Mouse (Mus musculus) neural tube, embryonic 13.5 days (tissue): ENCODE measurements around the gene Prrt1. TPM values are rescaled to one million over a fixed set of nuclear protein-coding genes. Genes with fewer than 3 reads are reported as not detected.

Experiments used
- ATAC-seq: fragments of 200-750 bp; cut with Nextera tagmentation; 2 replicates; pipeline ENCODE4 v1.8.0; 2017; ENCODE audit warnings: low read depth, mild to moderate bottlenecking, moderate TSS enrichment, moderate library complexity
- H3K27ac ChIP-seq: fragments of 300-500 bp; sonication (generic); replicated peaks from 2 replicates; pipeline ENCODE4 v1.5.1; 2015; ENCODE audit warnings: moderate library complexity, mild to moderate bottlenecking, inconsistent platforms
- H3K27me3 ChIP-seq: fragments of 300-500 bp; sonication (generic); 2 replicates; pipeline ENCODE4 v1.6.1; 2015; ENCODE audit warnings: mild to moderate bottlenecking, inconsistent platforms
- H3K36me3 ChIP-seq: fragments of 300-500 bp; sonication (generic); 2 replicates; pipeline ENCODE4 v1.6.1; 2015; ENCODE audit warnings: mild to moderate bottlenecking, inconsistent platforms
- H3K4me1 ChIP-seq: fragments of 300-500 bp; sonication (generic); replicated peaks from 2 replicates; pipeline ENCODE4 v1.6.1; 2015; ENCODE audit warnings: inconsistent platforms
- H3K4me2 ChIP-seq: fragments of 300-500 bp; sonication (generic); 2 replicates; pipeline ENCODE4 v1.6.1; 2015; ENCODE audit warnings: inconsistent platforms, mild to moderate bottlenecking, moderate library complexity
- H3K4me3 ChIP-seq: fragments of 300-500 bp; sonication (generic); 2 replicates; pipeline ENCODE4 v1.5.1; 2015; ENCODE audit warnings: mild to moderate bottlenecking, inconsistent platforms
- H3K9ac ChIP-seq: fragments of 300-500 bp; sonication (generic); 2 replicates; pipeline ENCODE4 v1.6.1; 2015; ENCODE audit warnings: moderate library complexity, mild to moderate bottlenecking, inconsistent platforms
- H3K9me3 ChIP-seq: fragments of 300-500 bp; sonication (generic); 2 replicates; pipeline ENCODE4 v1.6.1; 2016; ENCODE audit warnings: inconsistent platforms
- WGBS: fragments of 180-500 bp; shearing (Covaris S2); methylation state at CpG from one replicate; pipeline ENCODE4 v1.1.7; 2015; 5-methylcytosine and 5-hydroxymethylcytosine counted together
- polyA plus RNA-seq: library from polyadenylated mRNA; unstranded; fragments of >200 nt; fragmentation: Nextera tagmentation; extraction: Ambion mirVana; gene quantifications from 2 replicates; pipeline ENCODE4 v1.2.1, GENCODE M21; 2015

Prrt1 gene
- 3.8 and 4.2 TPM in 2 replicates for polyA plus RNA-seq

DNA sequence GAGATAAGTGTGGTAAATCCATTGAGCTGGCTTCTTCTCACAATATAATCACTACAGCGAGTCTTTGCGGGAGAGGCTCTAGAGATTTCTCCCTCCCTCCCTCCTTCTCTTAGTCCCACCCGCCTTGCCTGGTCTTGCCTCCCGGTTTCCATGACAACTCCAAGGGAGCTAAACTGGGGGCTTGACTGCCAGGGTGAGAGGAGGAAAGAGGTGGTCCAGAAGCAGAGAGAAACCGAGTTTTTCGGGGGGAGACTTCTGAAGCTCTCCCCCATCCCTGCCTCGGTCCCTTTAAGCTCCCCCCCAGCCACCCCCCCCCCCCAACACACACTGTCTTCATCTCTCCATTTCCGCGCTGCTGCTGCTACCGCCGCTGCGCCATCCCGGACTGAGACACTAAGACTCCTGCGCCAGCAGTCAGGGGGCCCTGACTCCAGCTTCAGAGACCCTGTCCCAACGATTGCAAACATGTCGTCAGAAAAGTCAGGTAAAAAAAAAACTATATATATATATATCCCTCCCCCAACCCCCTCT is at the start of gene Prrt1:
Prrt1 (plus strand) TSS at position 313 of the 531 bp plus-strand sequence.
- ATAC-seq = peak; percentile 19; the same call in 1 of the 2 replicates
- 2% methylated on average over 16 of the region's 16 CpGs for WGBS
- H3K27ac ChIP-seq = peak within 1 kb of the TSS; percentile 94
- H3K4me2 ChIP-seq = peak within 1 kb of the TSS; percentile 75
- H3K27me3 ChIP-seq = peaks cover 47% of the 10 kb centered on the region
- H3K4me1 ChIP-seq = peaks cover 61% of the 10 kb centered on the region
- no peaks in the 10 kb centered on the region for H3K9me3 ChIP-seq
- H3K9ac ChIP-seq = peak within 1 kb of the TSS; percentile 80
- H3K36me3 ChIP-seq = peaks cover 5% of the 10 kb centered on the region; the same call in 1 of the 2 replicates
- peak within 1 kb of the TSS; percentile 74 for H3K4me3 ChIP-seq

DNA sequence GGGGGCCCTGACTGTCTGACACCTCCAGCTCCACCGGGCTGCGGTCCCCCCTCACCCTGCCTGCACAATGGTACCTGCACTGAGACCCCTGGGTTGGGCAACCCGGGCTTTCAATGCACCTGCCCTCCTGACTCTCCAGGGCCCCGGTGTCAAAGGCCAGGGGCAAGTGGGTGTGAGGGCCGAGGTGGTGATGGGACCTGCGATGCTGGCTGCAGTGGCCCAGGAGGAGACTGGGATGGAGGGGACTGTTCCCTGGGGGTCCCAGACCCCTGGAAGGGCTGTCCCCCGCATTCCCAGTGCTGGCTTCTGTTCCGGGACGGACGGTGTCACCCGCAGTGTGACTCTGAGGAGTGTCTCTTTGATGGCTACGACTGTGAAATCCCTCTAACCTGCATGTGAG is 46.8 kb upstream of the Prrt1 start:
- ATAC-seq = no peak
- Histone ChIP-seq H3K27ac (no peak overlapping the region), H3K4me2 (no peak overlapping the region), H3K4me3 (no peak overlapping the region), H3K9me3 (no peaks in the 10 kb centered on the region), H3K27me3 (no peaks in the 10 kb centered on the region), H3K36me3 (no peaks in the 10 kb centered on the region), H3K4me1 (peaks cover 16% of the 10 kb centered on the region), H3K9ac (no peak overlapping the region)
- WGBS = 83% methylated on average over 12 of the region's 12 CpGs

DNA sequence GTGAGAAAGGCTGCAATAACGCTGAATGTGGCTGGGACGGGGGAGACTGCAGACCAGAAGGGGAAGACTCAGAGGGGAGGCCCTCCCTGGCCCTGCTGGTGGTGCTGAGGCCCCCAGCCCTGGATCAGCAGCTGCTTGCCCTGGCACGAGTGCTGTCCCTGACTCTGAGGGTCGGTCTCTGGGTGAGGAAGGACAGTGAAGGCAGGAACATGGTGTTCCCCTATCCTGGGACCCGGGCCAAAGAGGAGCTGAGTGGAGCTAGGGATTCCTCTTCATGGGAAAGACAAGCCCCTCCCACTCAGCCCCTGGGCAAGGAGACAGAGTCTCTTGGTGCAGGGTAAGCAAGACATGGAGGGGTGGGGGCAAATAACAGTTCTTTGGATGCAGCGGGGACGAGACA is 45.9 kb upstream of the Prrt1 start:
- peaks cover 23% of the 10 kb centered on the region for H3K4me1 ChIP-seq
- no peaks in the 10 kb centered on the region for H3K36me3 ChIP-seq
- WGBS = 70% methylated on average over 7 of the region's 7 CpGs
- no peaks in the 10 kb centered on the region for H3K9me3 ChIP-seq
- no peak overlapping the region for H3K4me3 ChIP-seq
- no peaks in the 10 kb centered on the region for H3K27me3 ChIP-seq
- no peak overlapping the region for H3K27ac ChIP-seq
- no peak for ATAC-seq
- no peak overlapping the region for H3K9ac ChIP-seq
- no peak overlapping the region for H3K4me2 ChIP-seq

DNA sequence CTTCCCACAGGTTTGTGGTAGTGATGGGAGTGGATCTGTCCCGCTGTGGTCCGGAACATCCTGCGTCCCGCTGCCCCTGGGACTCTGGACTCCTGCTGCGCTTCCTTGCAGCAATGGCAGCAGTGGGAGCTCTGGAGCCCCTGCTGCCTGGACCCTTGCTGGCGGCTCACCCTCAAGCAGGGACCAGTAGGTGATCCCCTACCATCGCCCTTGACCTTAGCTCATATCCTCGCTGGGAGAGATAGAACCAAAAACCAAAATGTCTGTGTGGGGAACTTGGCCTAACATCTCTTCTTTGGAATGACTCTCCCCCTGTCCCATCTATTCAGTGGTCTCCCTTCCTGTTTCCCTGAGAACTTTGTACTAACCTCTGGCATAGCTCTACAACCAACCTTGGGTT is 45.5 kb upstream of the Prrt1 start:
- no peaks in the 10 kb centered on the region for H3K36me3 ChIP-seq
- H3K4me1 ChIP-seq = peaks cover 27% of the 10 kb centered on the region
- no peak overlapping the region for H3K4me2 ChIP-seq
- no peak overlapping the region for H3K27ac ChIP-seq
- 91% methylated on average over 8 of the region's 8 CpGs for WGBS
- no peak overlapping the region for H3K9ac ChIP-seq
- no peak for ATAC-seq
- H3K4me3 ChIP-seq = no peak overlapping the region
- H3K27me3 ChIP-seq = no peaks in the 10 kb centered on the region
- H3K9me3 ChIP-seq = no peaks in the 10 kb centered on the region

DNA sequence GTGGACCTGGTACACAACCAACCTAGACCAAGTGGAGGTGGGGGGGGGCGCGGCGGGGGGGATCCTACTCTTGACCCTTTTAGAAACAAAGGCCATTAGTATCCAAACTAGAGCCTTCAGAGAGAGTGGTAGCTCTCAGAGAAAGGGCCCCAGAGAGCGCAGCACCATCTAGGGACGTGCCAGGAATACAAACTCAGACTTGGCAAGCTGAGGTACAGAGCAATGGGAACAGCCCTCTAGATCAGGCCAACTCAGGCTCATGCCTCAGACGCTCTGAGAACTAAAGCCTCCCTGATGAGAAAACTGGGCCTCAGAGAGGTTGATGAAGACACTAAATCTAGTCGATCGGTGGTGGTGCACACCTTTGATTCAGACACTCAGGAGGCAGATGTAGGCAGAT is 44.2 kb upstream of the Prrt1 start:
- no peak for ATAC-seq
- Histone ChIP-seq H3K9me3 (no peaks in the 10 kb centered on the region), H3K4me2 (no peak overlapping the region), H3K9ac (no peak overlapping the region), H3K27me3 (no peaks in the 10 kb centered on the region), H3K4me1 (peaks cover 40% of the 10 kb centered on the region), H3K4me3 (no peak overlapping the region), H3K36me3 (no peaks in the 10 kb centered on the region), H3K27ac (peak overlapping the region; percentile 98)
- WGBS = 85% methylated on average over 8 of the region's 8 CpGs

DNA sequence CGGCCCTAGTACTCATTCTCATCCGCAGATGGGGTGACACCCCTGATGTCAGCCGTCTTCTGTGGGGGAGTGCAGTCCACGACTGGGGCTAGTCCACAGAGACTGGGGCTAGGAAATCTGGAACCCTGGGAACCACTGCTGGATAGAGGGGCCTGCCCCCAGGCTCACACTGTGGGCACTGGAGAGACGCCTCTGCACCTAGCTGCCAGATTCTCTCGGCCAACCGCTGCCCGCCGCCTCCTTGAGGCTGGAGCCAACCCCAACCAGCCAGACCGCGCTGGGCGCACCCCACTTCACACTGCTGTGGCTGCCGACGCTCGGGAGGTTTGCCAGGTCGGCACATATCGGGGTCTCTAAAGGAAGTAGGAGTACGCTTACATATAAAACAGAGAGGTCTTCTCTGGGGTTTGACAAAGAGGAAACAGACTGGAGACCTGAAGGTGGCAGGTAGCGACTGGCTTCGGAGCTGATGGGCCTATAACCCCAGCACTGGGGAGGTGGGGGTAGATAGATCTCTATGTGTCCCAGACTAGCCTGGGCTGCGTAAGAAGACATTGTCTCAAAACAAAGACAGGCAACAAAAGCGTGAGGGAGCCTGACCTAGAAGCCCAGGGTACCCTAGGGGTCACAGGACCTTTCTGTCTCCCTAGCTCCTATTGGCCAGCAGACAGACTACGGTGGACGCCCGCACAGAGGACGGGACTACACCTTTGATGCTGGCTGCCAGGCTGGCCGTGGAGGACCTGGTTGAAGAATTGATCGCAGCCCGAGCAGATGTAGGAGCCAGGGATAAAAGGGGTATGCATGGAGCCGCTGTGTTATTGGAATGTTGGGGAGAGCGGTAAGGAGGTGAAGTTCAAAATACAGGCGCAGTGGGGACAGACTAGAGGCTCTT is 43.2 kb upstream of the Prrt1 start:
- Histone ChIP-seq H3K27me3 (no peaks in the 10 kb centered on the region), H3K9me3 (no peaks in the 10 kb centered on the region), H3K4me1 (peaks cover 50% of the 10 kb centered on the region), H3K4me2 (peak overlapping the region; percentile 74), H3K36me3 (no peaks in the 10 kb centered on the region), H3K27ac (peak overlapping the region; percentile 98), H3K4me3 (peak overlapping the region; percentile 64), H3K9ac (peak overlapping the region; percentile 90)
- 18% methylated on average over 32 of the region's 32 CpGs for WGBS
- peak; percentile 13 for ATAC-seq

DNA sequence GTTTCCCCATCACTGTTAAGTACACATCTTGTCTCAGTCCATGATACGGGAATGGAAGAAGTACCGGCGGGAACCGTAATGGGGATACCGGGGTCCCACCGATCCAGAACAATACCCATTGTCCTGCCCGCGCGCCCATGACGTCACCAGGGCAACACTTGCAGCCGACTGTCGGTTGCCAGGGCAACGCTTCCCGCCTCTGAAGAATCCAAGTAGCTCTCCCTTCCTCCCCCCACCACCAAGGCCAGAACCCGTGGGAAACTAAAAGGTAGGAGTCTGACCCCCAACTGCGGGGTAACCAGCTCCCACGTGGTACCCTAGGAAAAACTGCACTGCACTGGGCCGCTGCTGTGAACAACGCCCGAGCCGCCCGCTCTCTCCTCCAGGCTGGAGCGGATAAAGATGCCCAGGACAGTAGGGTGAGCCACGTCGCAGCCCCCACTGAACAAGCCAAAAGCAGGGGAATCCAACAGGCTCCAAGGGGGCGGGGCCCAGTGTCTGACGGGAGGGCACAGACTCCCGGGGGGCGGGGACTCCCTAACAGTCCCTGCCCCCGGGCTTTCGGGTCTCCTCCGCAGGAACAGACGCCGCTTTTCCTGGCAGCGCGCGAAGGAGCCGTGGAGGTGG is 42.4 kb upstream of the Prrt1 start:
- Histone ChIP-seq H3K27ac (peak overlapping the region; percentile 98), H3K4me1 (peaks cover 56% of the 10 kb centered on the region), H3K36me3 (no peaks in the 10 kb centered on the region), H3K27me3 (no peaks in the 10 kb centered on the region), H3K9ac (peak overlapping the region; percentile 90), H3K9me3 (no peaks in the 10 kb centered on the region), H3K4me2 (peak overlapping the region; percentile 74), H3K4me3 (peak overlapping the region; percentile 64)
- under 1% methylated on average over 38 of the region's 38 CpGs for WGBS
- ATAC-seq = peak; percentile 76

DNA sequence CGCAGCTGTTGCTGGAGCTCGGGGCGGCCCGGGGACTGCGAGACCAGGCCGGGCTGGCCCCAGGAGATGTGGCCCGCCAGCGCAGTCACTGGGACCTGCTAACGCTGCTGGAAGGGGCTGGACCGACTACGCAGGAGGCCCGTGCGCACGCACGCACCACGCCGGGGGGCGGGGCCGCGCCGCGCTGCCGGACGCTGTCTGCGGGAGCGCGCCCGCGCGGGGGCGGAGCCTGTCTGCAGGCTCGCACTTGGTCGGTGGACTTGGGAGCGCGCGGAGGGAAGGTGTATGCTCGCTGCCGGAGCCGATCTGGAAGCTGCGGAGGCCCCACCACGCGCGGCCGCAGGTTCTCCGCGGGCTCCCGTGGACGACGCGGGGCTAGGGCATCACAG is 41.9 kb upstream of the Prrt1 start:
- Histone ChIP-seq H3K4me1 (peaks cover 58% of the 10 kb centered on the region), H3K9ac (peak overlapping the region; percentile 90), H3K4me3 (peak overlapping the region; percentile 64), H3K4me2 (peak overlapping the region; percentile 74), H3K27me3 (no peaks in the 10 kb centered on the region), H3K36me3 (no peaks in the 10 kb centered on the region), H3K9me3 (no peaks in the 10 kb centered on the region), H3K27ac (peak overlapping the region; percentile 98)
- ATAC-seq = peak; percentile 81
- 0% methylated on average over 50 of the region's 50 CpGs for WGBS

DNA sequence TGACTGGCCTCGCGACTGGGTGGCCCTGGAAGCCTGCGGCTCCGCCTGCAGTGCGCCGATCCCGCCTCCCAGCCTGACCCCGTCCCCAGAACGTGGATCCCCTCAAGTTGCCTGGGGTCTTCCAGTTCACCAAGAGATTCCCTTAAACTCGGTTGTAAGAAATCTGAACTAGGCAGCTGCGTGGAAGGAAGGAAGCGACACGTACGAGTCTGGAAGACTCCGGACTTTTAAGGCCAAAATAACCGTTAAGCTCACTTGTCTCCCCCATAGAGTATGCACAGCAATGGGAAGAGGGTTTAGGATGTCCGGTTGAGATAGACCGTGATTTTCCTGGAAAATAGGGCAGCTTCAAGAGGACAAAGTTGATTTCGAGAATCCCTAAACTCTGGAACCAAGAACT is 41.5 kb upstream of the Prrt1 start:
- H3K9ac ChIP-seq = peak overlapping the region; percentile 90
- peak overlapping the region; percentile 98 for H3K27ac ChIP-seq
- H3K27me3 ChIP-seq = no peaks in the 10 kb centered on the region
- no peaks in the 10 kb centered on the region for H3K36me3 ChIP-seq
- 3% methylated on average over 19 of the region's 19 CpGs for WGBS
- H3K4me3 ChIP-seq = peak overlapping the region; percentile 64
- ATAC-seq = no peak
- peak overlapping the region; percentile 74 for H3K4me2 ChIP-seq
- H3K9me3 ChIP-seq = no peaks in the 10 kb centered on the region
- H3K4me1 ChIP-seq = peaks cover 62% of the 10 kb centered on the region

DNA sequence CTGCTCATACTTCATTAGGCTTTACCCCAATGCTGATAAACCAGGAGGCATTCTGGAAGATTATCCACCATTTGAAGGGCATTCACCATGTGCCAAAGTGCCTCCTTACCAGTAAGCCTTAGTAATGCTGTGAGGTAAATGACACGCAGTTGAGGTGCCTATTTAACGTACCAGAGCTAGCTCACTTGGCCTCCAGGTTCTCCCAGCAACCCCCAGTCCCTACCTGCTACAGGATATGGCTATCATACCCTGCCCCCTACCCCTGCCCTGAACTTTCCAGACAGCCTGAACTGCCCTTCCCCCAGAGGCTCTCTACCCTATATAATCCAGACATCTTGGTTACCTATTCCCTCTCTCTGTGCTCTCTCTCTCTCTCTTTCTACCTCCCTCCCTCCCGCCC is 40.6 kb upstream of the Prrt1 start:
- no peak overlapping the region for H3K4me3 ChIP-seq
- H3K36me3 ChIP-seq = no peaks in the 10 kb centered on the region
- 86% methylated on average over 3 of the region's 3 CpGs for WGBS
- no peak overlapping the region for H3K9ac ChIP-seq
- H3K27ac ChIP-seq = no peak overlapping the region
- peaks cover 71% of the 10 kb centered on the region for H3K4me1 ChIP-seq
- no peaks in the 10 kb centered on the region for H3K27me3 ChIP-seq
- ATAC-seq = no peak
- no peaks in the 10 kb centered on the region for H3K9me3 ChIP-seq
- H3K4me2 ChIP-seq = no peak overlapping the region

DNA sequence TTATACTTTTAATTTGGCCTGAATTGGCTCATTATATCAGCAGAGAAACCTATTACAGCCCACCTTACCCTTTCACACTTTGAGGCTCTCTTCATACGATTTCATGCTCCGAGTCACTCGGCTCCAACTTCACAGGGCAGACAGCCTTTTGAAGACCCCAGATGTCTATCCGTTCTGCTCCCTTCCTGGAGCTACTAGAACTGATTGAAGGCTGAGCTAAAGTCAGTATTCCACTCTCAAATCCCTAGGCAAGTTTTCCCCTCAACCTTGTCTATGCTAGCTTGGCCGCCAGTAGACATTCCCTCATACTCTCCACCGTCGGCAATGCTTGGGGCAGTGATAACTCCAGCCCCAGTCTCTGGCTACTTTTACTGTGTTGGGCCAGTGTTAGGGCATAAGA is 40.1 kb upstream of the Prrt1 start:
- ATAC-seq = no peak
- peaks cover 75% of the 10 kb centered on the region for H3K4me1 ChIP-seq
- 56% methylated on average over 7 of the region's 7 CpGs for WGBS
- peak overlapping the region; percentile 17; the same call in 1 of the 2 replicates for H3K9ac ChIP-seq
- H3K9me3 ChIP-seq = no peaks in the 10 kb centered on the region
- H3K4me2 ChIP-seq = peak overlapping the region; percentile 21
- H3K4me3 ChIP-seq = no peak overlapping the region
- H3K27ac ChIP-seq = peak overlapping the region; percentile 54; the same call in 1 of the 2 replicates
- H3K27me3 ChIP-seq = no peaks in the 10 kb centered on the region
- H3K36me3 ChIP-seq = no peaks in the 10 kb centered on the region

DNA sequence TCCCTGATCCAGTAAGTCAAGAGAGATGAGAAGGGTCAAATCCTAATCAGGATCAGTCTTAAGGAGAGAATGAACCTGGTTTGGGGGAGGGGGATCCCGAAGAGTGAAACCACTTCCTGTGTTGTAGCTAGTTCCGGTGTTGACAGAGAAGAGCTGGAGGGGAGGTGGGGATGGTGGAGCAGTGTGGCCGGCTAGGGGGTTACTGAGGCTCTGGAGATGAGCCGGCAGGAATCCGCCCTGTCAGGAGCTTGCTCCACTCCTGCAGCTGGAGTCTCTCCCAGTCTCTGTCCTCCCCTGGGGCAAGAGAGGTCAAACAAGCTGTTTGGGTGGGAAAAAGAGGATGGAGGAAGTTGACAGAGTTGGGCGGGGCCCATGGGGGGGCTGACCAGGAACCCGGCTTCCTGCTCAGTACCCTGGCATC is 39.6 kb upstream of the Prrt1 start, which contains the start of gene Gpsm3:
Gpsm3 (plus strand) TSS at position 126 of the 421 bp plus-strand sequence.
- no peak for ATAC-seq
- Histone ChIP-seq H3K4me2 (peak within 1 kb of the TSS; percentile 91), H3K4me1 (peaks cover 80% of the 10 kb centered on the region), H3K4me3 (0 out of 2 replicates have a peak within 1 kb of the TSS, but pooled peaks have one; percentile 0), H3K27ac (peak within 1 kb of the TSS; percentile 99; the same call in 1 of the 2 replicates), H3K9me3 (no peaks in the 10 kb centered on the region), H3K36me3 (peaks cover 3% of the 10 kb centered on the region), H3K9ac (peak within 1 kb of the TSS; percentile 17; the same call in 1 of the 2 replicates), H3K27me3 (no peaks in the 10 kb centered on the region)
- WGBS = 40% methylated on average over 7 of the region's 7 CpGs
